ENCODE assay signal across 17 mouse cellular contexts in genomic region chr12:106464701-106465100, GRCm38 (mm10).
"Had no signal": no experiment of that assay in that cellular context is flagged by ENCODE, and none has a peak within 500 bp of the region (broad histone marks: within the 10 kb centered on the region; RNA-seq: fewer than 3 reads in every experiment).

No protein-coding gene starts in this region.

- H3K4me3 ChIP-seq: lung, embryonic 15.5 days; megakaryocyte, embryonic 14.5 days; midbrain, embryonic 13.5 days; neural tube, embryonic 12.5 days; stomach, embryonic 15.5 days had no signal

- H3K9ac ChIP-seq: liver, postnatal 0 days; lung, embryonic 15.5 days; midbrain, embryonic 13.5 days; neural tube, embryonic 12.5 days; stomach, embryonic 15.5 days had no signal

- H3K36me3 ChIP-seq: lung, embryonic 15.5 days; midbrain, embryonic 13.5 days; neural tube, embryonic 12.5 days; stomach, embryonic 15.5 days had no signal

- H3K27me3 ChIP-seq: lung, embryonic 15.5 days; megakaryocyte, embryonic 14.5 days; neural tube, embryonic 12.5 days; stomach, embryonic 15.5 days had no signal

- H3K4me2 ChIP-seq: lung, embryonic 15.5 days; midbrain, embryonic 13.5 days; neural tube, embryonic 12.5 days; stomach, embryonic 15.5 days had no signal

- ATAC-seq: liver, postnatal 0 days; lung, postnatal 0 days; midbrain, embryonic 13.5 days; midbrain, embryonic 16.5 days had no signal

- H3K9me3 ChIP-seq: lung, embryonic 15.5 days; midbrain, embryonic 13.5 days; neural tube, embryonic 12.5 days; stomach, embryonic 15.5 days had no signal

- H3K27ac ChIP-seq: lung, embryonic 15.5 days; macrophage; midbrain, embryonic 13.5 days; neural tube, embryonic 12.5 days; stomach, embryonic 15.5 days; stomach, postnatal 0 days had no signal

- DNase-seq: liver, postnatal 0 days; lung, adult 2 months; lung, postnatal 14 days; lung, postnatal 36 days; right cerebral cortex, postnatal 14 days; thymus, adult 2 months; thymus, postnatal 25 days; thymus, postnatal 4 days had no signal

- H3K4me1 ChIP-seq: lung, embryonic 15.5 days; megakaryocyte, embryonic 14.5 days; stomach, embryonic 15.5 days had no signal
